Mouse (Mus musculus) skeletal muscle tissue, adult 2 months (tissue): ENCODE measurements around the gene Slc35c2.

Experiments used
- DNase-seq: peaks from one replicate; pipeline ENCODE4 v3.0.0-alpha.2; 2012; ENCODE audit warnings: low read depth, low spot score

The Slc35c2 gene

GRCm38 (mm10) chr2:165312381-165312780, 24.7 kb upstream of the Slc35c2 start:
- no peak for DNase-seq

GRCm38 (mm10) chr2:165311577-165311976, 23.9 kb upstream of the Slc35c2 start:
- no peak for DNase-seq

GRCm38 (mm10) chr2:165310818-165311425, 23.3 kb upstream of the Slc35c2 start:
- DNase-seq, result no peak

- DNase-seq, result no peak
These were observed 20.1 kb upstream of the Slc35c2 start for GRCm38 (mm10) chr2:165307801-165308200.

GRCm38 (mm10) chr2:165305438-165305837, 17.8 kb upstream of the Slc35c2 start:
- DNase-seq, result no peak

GRCm38 (mm10) chr2:165304819-165305218, 17.1 kb upstream of the Slc35c2 start:
- DNase-seq, result no peak

GRCm38 (mm10) chr2:165303354-165304012, 15.8 kb upstream of the Slc35c2 start:
- DNase-seq, result no peak

GRCm38 (mm10) chr2:165301409-165301808, 13.7 kb upstream of the Slc35c2 start:
- no peak for DNase-seq

- no peak for DNase-seq
These were observed 13.2 kb upstream of the Slc35c2 start for GRCm38 (mm10) chr2:165300885-165301284.

- no peak for DNase-seq
These were observed 12.8 kb upstream of the Slc35c2 start for GRCm38 (mm10) chr2:165300424-165300823.

- DNase-seq, result no peak
These were observed 9.8 kb upstream of the Slc35c2 start for GRCm38 (mm10) chr2:165297429-165297828.

- no peak for DNase-seq
These were observed 8.9 kb upstream of the Slc35c2 start for GRCm38 (mm10) chr2:165296571-165296970.

GRCm38 (mm10) chr2:165288315-165289031, 804 bp upstream of the Slc35c2 start:
- peak; percentile 67 for DNase-seq

- DNase-seq, result no peak
These were observed 1.1 kb downstream of the Slc35c2 start for GRCm38 (mm10) chr2:165286361-165287201.

GRCm38 (mm10) chr2:165285621-165286020, 2.0 kb downstream of the Slc35c2 start:
- DNase-seq, result no peak

- no peak for DNase-seq
These were observed 2.6 kb downstream of the Slc35c2 start for GRCm38 (mm10) chr2:165285034-165285433.

- DNase-seq, result no peak
These were observed 3.3 kb downstream of the Slc35c2 start for GRCm38 (mm10) chr2:165284377-165284776.

GRCm38 (mm10) chr2:165283644-165284043, 4.0 kb downstream of the Slc35c2 start:
- DNase-seq, result no peak

GRCm38 (mm10) chr2:165281779-165282311, 5.8 kb downstream of the Slc35c2 start:
- DNase-seq, result peak; percentile 74

- DNase-seq, result no peak
These were observed 8.3 kb downstream of the Slc35c2 start for GRCm38 (mm10) chr2:165279351-165279750.

- DNase-seq, result no peak
These were observed 10.4 kb downstream of the Slc35c2 start for GRCm38 (mm10) chr2:165277188-165277740.
